Mouse (Mus musculus) limb, embryonic 14.5 days (tissue): ENCODE data around the gene Rac3. TPM values are rescaled to one million over a fixed set of nuclear protein-coding genes. Genes with fewer than 3 reads are reported as not detected.

Source experiments
- ATAC-seq: fragments of 200-750 bp; cut with Nextera tagmentation; 2 replicates; pipeline ENCODE4 v1.8.0; 2017; ENCODE audit warnings: low read depth, moderate number of reproducible peaks, moderate TSS enrichment; ENCODE audit not compliant: low FRiP score
- DNase-seq: peaks from one replicate; pipeline ENCODE4 v3.0.0-alpha.2; 2015; ENCODE audit warnings: low spot score
- H3K27ac ChIP-seq: fragments of 300-500 bp; sonication (generic); replicated peaks from 2 replicates; pipeline ENCODE4 v1.5.1; 2014; ENCODE audit warnings: low read depth, mild to moderate bottlenecking, low read length, moderate library complexity, mixed read lengths
- H3K27me3 ChIP-seq: fragments of 300-500 bp; sonication (generic); 2 replicates; pipeline ENCODE4 v1.6.1; 2014; ENCODE audit warnings: low read length, mixed read lengths; ENCODE audit not compliant: control insufficient read depth, insufficient read depth
- H3K36me3 ChIP-seq: fragments of 300-500 bp; sonication (generic); 2 replicates; pipeline ENCODE4 v1.6.1; 2014; ENCODE audit warnings: mild to moderate bottlenecking, low read length, moderate library complexity, mixed read lengths; ENCODE audit not compliant: control insufficient read depth, insufficient read depth
- H3K4me1 ChIP-seq: fragments of 300-500 bp; sonication (generic); 2 replicates; pipeline ENCODE4 v1.6.1; 2014; ENCODE audit warnings: antibody characterized with exemption, low read length, mixed read lengths; ENCODE audit not compliant: control insufficient read depth, insufficient read depth
- H3K4me2 ChIP-seq: fragments of 300-500 bp; sonication (generic); replicated peaks from 2 replicates; pipeline ENCODE4 v1.6.1; 2014; ENCODE audit warnings: low read depth, mild to moderate bottlenecking, low read length, moderate library complexity; ENCODE audit not compliant: severe bottlenecking
- H3K4me3 ChIP-seq: fragments of 300-500 bp; sonication (generic); replicated peaks from 2 replicates; pipeline ENCODE4 v1.5.1; 2014; ENCODE audit warnings: low read length
- H3K9ac ChIP-seq: fragments of 300-500 bp; sonication (generic); 2 replicates; pipeline ENCODE4 v1.6.1; 2014; ENCODE audit warnings: mild to moderate bottlenecking, low read depth, low read length, moderate library complexity; ENCODE audit not compliant: severe bottlenecking
- H3K9me3 ChIP-seq: fragments of 300-500 bp; sonication (generic); 2 replicates; pipeline ENCODE4 v1.6.1; 2016; ENCODE audit warnings: low read length; ENCODE audit not compliant: control insufficient read depth
- POLR2A ChIP-seq: fragments of 200-500 bp; IDR thresholded peaks from 2 replicates; pipeline ENCODE4 v1.8.0; 2012; ENCODE audit warnings: inconsistent platforms, mild to moderate bottlenecking, moderate library complexity, borderline replicate concordance; ENCODE audit not compliant: insufficient read depth, insufficient read length; ENCODE audit errors: extremely low read depth
- WGBS: fragments of 180-500 bp; shearing (Covaris S2); extraction: QIAGEN DNeasy Blood & Tissue Kit; methylation state at CpG from one replicate; pipeline ENCODE4 v1.1.7; 2014; 5-methylcytosine and 5-hydroxymethylcytosine counted together
- polyA plus RNA-seq, 2 experiments: library from polyadenylated mRNA; depleted of rRNA in 1 of 2; stranded (reverse) in 1 of 2; unstranded in 1 of 2; fragments of >200 nt; fragmentation: Nextera tagmentation in 1 of 2; extraction: Ambion mirVana in 1 of 2; gene quantifications; 2 replicates each; pipeline versions ENCODE4 v1.2.1 to v1.2.3; 2012 to 2014

The Rac3 gene
- polyA plus RNA-seq, 2 experiments: 14.1 to 90.1 TPM

GRCm38 (mm10) chr11:120706120-120706519 is 15.2 kb upstream of the Rac3 start:
- no peak for TF ChIP-seq POLR2A
- ATAC-seq (no peak), DNase-seq (no peak)
- H3K36me3 ChIP-seq: peaks cover 47% of the 10 kb centered on the region
- H3K4me1 ChIP-seq: peaks cover 31% of the 10 kb centered on the region
- no peak overlapping the region for H3K4me2 ChIP-seq
- no peak overlapping the region for H3K4me3 ChIP-seq
- no peaks in the 10 kb centered on the region for H3K27me3 ChIP-seq
- H3K9me3 ChIP-seq: no peaks in the 10 kb centered on the region
- no peak overlapping the region for H3K9ac ChIP-seq
- H3K27ac ChIP-seq: no peak overlapping the region
- 61% methylated on average over 5 of the region's 5 CpGs for WGBS

- H3K36me3 ChIP-seq: peaks cover 44% of the 10 kb centered on the region
- DNase-seq: no peak
- no peaks in the 10 kb centered on the region for H3K27me3 ChIP-seq
- ATAC-seq: no peak; the same call in 1 of the 2 replicates
- H3K4me2 ChIP-seq: 0 out of 2 replicates have a peak overlapping the region, but pooled peaks have one; percentile 5
- peaks cover 31% of the 10 kb centered on the region for H3K4me1 ChIP-seq
- 7% methylated on average over 8 of the region's 12 CpGs for WGBS
- no peak for TF ChIP-seq POLR2A
- H3K4me3 ChIP-seq: no peak overlapping the region
- H3K9ac ChIP-seq: peak overlapping the region; percentile 34
- no peaks in the 10 kb centered on the region for H3K9me3 ChIP-seq
- peak overlapping the region; percentile 71 for H3K27ac ChIP-seq
Observed at GRCm38 (mm10) chr11:120707225-120707624, 14.0 kb upstream of the Rac3 start.

GRCm38 (mm10) chr11:120707969-120708368 is 13.3 kb upstream of the Rac3 start:
- no peak for TF ChIP-seq POLR2A
- peaks cover 36% of the 10 kb centered on the region for H3K4me1 ChIP-seq
- WGBS: 28% methylated on average over 5 of the region's 5 CpGs
- no peak overlapping the region for H3K9ac ChIP-seq
- H3K27me3 ChIP-seq: no peaks in the 10 kb centered on the region
- no peak overlapping the region for H3K4me3 ChIP-seq
- H3K36me3 ChIP-seq: peaks cover 40% of the 10 kb centered on the region
- H3K4me2 ChIP-seq: peak overlapping the region; percentile 10; the same call in 1 of the 2 replicates
- DNase-seq: no peak
- no peak for ATAC-seq
- peak overlapping the region; percentile 50 for H3K27ac ChIP-seq
- H3K9me3 ChIP-seq: no peaks in the 10 kb centered on the region

GRCm38 (mm10) chr11:120709551-120709950 is 11.7 kb upstream of the Rac3 start:
- no peak overlapping the region for H3K27ac ChIP-seq
- no peak overlapping the region for H3K4me3 ChIP-seq
- peaks cover 29% of the 10 kb centered on the region for H3K36me3 ChIP-seq
- DNase-seq: no peak
- H3K4me1 ChIP-seq: peaks cover 29% of the 10 kb centered on the region
- no peaks in the 10 kb centered on the region for H3K27me3 ChIP-seq
- H3K9ac ChIP-seq: no peak overlapping the region
- WGBS: 62% methylated on average over 2 of the region's 2 CpGs
- no peak for ATAC-seq
- H3K9me3 ChIP-seq: no peaks in the 10 kb centered on the region
- no peak overlapping the region for H3K4me2 ChIP-seq
- no peak for TF ChIP-seq POLR2A

GRCm38 (mm10) chr11:120710672-120711071 is 10.6 kb upstream of the Rac3 start:
- H3K4me3 ChIP-seq: no peak overlapping the region
- no peak overlapping the region for H3K9ac ChIP-seq
- ATAC-seq: no peak
- WGBS: 19% methylated on average over 5 of the region's 5 CpGs
- 0 out of 2 replicates have a peak overlapping the region, but pooled peaks have one; percentile 13 for H3K27ac ChIP-seq
- TF ChIP-seq POLR2A: no peak
- H3K36me3 ChIP-seq: peaks cover 33% of the 10 kb centered on the region
- no peaks in the 10 kb centered on the region for H3K9me3 ChIP-seq
- no peak for DNase-seq
- H3K27me3 ChIP-seq: no peaks in the 10 kb centered on the region
- H3K4me1 ChIP-seq: peaks cover 21% of the 10 kb centered on the region
- H3K4me2 ChIP-seq: no peak overlapping the region
